Mouse (Mus musculus): ENCODE measurements around the gene Garem2.

DNA sequence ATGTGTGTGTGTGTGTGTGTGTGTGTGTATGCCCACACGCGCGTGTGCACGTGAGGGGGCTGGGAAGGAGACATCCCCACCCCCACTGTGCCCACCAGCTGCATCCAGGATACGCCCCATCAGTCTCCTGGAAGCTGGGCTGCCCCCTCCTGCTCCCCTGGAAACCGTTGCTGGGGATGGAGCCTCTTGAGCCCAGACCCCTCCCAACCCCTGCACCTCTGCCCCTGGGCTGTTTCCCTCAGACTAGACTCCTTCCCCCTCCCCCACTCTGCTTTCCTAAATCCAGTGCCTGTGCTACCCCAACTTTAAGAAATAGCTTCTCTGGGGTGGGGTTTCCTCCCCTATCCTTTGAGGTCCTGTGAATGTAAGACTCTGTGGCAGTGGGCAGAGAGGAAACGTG lies 2.2 kb downstream of the Garem2 start:
- TF ChIP-seq CTCF (conservative IDR thresholded peaks at IDR 0.05; ENCODE audit: insufficient read depth, insufficient read length, low read depth, low read length) (no peak), POLR2A (IDR thresholded peaks at IDR 0.05; ENCODE audit: low read depth, low read length) (no peak)

All from kidney, adult 2 months (tissue).